Mouse (Mus musculus) intestine, embryonic 14.5 days (tissue): Measurements from ENCODE around the gene Polm. TPM values are rescaled to one million over a fixed set of nuclear protein-coding genes. Genes with fewer than 3 reads are reported as not detected.

Experiments
- ATAC-seq: fragments of 200-750 bp; cut with Nextera tagmentation; replicated peaks from 2 replicates; pipeline ENCODE4 v1.8.0; 2017; ENCODE audit warnings: low read depth, moderate number of reproducible peaks, moderate TSS enrichment, moderate library complexity; ENCODE audit not compliant: low FRiP score, low TSS enrichment
- DNase-seq: peaks from one replicate; pipeline ENCODE4 v3.0.0-alpha.2; 2018; ENCODE audit warnings: low spot score
- H3K27ac ChIP-seq: fragments of 300-500 bp; sonication (generic); 2 replicates; pipeline ENCODE4 v1.5.1; 2014; ENCODE audit warnings: low read depth, mild to moderate bottlenecking, control low read depth
- H3K27me3 ChIP-seq: fragments of 300-500 bp; sonication (generic); replicated peaks from 2 replicates; pipeline ENCODE4 v1.6.1; 2014; ENCODE audit warnings: low read length, control low read depth; ENCODE audit not compliant: control insufficient read depth, insufficient read depth
- H3K36me3 ChIP-seq: fragments of 300-500 bp; sonication (generic); 2 replicates; pipeline ENCODE4 v1.6.1; 2014; ENCODE audit warnings: low read length, control low read depth; ENCODE audit not compliant: control insufficient read depth, insufficient read depth
- H3K4me1 ChIP-seq: fragments of 300-500 bp; sonication (generic); replicated peaks from 2 replicates; pipeline ENCODE4 v1.6.1; 2014; ENCODE audit warnings: low read length, control low read depth, mixed read lengths; ENCODE audit not compliant: control insufficient read depth, insufficient read depth
- H3K4me2 ChIP-seq: fragments of 300-500 bp; sonication (generic); 2 replicates; pipeline ENCODE4 v1.6.1; 2014; ENCODE audit warnings: low read length
- H3K4me3 ChIP-seq: fragments of 300-500 bp; sonication (generic); 2 replicates; pipeline ENCODE4 v1.5.1; 2014; ENCODE audit warnings: low read depth, low read length, control low read depth, mixed read lengths
- H3K9ac ChIP-seq: fragments of 300-500 bp; sonication (generic); 2 replicates; pipeline ENCODE4 v1.6.1; 2014; ENCODE audit warnings: mild to moderate bottlenecking, low read length
- H3K9me3 ChIP-seq: fragments of 300-500 bp; sonication (generic); 2 replicates; pipeline ENCODE4 v1.6.1; 2016; ENCODE audit warnings: low read length, control low read depth; ENCODE audit not compliant: control insufficient read depth
- WGBS: fragments of 180-500 bp; shearing (Covaris S2); extraction: QIAGEN DNeasy Blood & Tissue Kit; methylation state at CpG from one replicate; pipeline ENCODE4 v1.1.7; 2014; 5-methylcytosine and 5-hydroxymethylcytosine counted together
- polyA plus RNA-seq: library from polyadenylated mRNA; unstranded; fragments of >200 nt; fragmentation: Nextera tagmentation; extraction: Ambion mirVana; gene quantifications from 2 replicates; pipeline ENCODE4 v1.2.1, GENCODE M21; 2014

Gene Polm
- 10.2 and 10.8 TPM in 2 replicates for polyA plus RNA-seq

DNA sequence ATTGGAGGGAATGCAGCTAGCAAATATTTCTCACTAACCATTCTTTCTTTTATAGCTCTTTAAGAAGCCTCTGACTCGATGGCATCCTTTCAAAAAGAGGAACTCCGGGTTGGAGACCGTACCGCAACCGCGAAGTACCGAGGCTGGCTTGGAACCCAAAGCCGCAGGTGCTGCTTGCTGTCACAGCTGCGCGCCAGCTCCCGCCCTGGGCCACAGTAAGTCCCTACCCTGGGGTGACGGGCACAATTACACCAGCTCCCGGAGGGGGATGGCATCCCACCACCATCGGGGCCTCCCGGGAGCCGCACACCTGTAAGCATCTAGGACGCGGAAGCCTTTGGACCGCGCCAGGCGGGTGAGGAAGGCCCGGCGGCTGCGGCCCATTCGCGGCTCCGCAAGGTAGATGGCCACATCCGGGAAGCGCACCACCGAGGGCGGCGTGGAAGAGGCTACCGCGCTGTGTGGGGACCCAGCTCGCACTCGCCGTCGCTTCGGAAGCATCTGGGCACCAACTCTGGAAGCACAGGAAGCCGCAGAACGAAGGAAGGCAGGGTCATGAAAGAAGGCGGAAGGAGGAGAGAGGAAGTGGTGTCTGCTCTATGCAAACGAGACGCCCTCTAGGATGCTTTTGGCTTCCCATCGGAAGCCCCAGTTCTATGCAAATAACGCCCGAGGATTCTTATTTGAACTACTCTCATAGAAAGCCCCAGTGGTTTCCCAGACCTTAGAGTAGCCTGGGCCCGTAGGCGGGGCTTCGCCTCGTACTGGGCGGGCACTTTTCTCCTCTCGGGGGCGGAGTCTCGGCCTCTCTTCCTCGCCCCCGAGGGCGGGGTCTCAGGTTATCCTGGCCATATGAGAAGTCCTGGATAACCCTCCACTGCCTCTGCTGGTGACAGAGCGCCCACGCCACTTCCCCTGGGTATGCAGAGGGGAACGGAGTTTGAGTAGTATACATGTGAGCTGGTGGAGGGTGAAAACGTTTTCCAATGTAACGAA is at the start of gene Polm:
Polm (minus strand) TSS at position 766 of the 996 bp plus-strand sequence.
- no peaks in the 10 kb centered on the region for H3K27me3 ChIP-seq
- H3K9me3 ChIP-seq: no peaks in the 10 kb centered on the region
- ATAC-seq (peak; percentile 94), DNase-seq (peak; percentile 96)
- H3K4me3 ChIP-seq: peak within 1 kb of the TSS; percentile 73
- peak within 1 kb of the TSS; percentile 74 for H3K27ac ChIP-seq
- H3K9ac ChIP-seq: peak within 1 kb of the TSS; percentile 76
- peak within 1 kb of the TSS; percentile 76 for H3K4me2 ChIP-seq
- no peaks in the 10 kb centered on the region for H3K4me1 ChIP-seq
- WGBS: under 1% methylated on average over 63 of the region's 63 CpGs
- peaks cover 19% of the 10 kb centered on the region for H3K36me3 ChIP-seq

DNA sequence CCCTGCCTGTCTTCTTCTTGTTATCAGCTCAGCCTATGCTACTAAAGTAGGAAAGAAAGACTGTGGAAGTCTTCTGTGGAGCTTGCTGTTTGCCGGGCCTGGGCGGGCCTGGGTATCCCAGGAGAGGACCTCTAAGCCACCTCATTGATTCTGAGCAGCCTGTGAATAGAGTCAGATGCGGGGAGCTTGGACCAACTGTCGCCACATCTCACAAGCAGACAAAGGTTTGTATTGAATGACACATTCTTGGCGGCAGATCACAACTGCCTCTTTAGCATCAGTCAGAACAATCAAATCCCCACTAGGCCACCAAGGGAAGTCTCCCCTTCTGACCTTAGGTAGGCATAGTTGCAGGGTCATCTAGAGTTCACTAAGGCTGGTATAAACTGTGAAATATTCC is 49.4 kb upstream of the Polm start:
- Histone ChIP-seq H3K4me3 (no peak overlapping the region), H3K4me2 (no peak overlapping the region), H3K4me1 (peaks cover 23% of the 10 kb centered on the region), H3K27ac (no peak overlapping the region), H3K9ac (no peak overlapping the region), H3K36me3 (no peaks in the 10 kb centered on the region), H3K9me3 (no peaks in the 10 kb centered on the region), H3K27me3 (no peaks in the 10 kb centered on the region)
- DNase-seq (no peak), ATAC-seq (no peak)
- 49% methylated on average over 5 of the region's 5 CpGs for WGBS

DNA sequence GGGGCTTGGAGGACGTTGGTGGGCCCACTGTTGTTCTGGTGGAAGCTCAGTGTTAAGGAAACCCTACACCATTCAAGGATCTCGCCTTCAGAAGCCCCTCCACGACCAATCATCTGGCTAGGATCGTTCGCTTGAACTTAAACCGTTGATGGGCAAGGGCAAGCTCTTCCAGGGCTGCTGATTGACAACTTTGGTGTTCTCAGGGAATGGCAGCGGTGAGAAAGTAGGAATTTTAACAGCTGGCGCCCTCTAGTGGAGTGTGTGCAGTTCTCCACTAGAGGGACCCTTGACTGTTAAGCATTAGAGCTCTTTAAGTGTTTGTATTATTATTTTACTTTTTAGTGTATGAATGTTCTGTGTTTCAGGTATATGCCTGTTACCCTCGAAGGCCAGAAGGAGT is 48.4 kb upstream of the Polm start:
- DNase-seq (peak; percentile 73), ATAC-seq (no peak)
- H3K9ac ChIP-seq: no peak overlapping the region
- H3K9me3 ChIP-seq: no peaks in the 10 kb centered on the region
- H3K27ac ChIP-seq: no peak overlapping the region
- H3K4me1 ChIP-seq: peaks cover 15% of the 10 kb centered on the region; the same call in 1 of the 2 replicates
- 21% methylated on average over 9 of the region's 9 CpGs for WGBS
- H3K36me3 ChIP-seq: no peaks in the 10 kb centered on the region
- no peak overlapping the region for H3K4me2 ChIP-seq
- no peak overlapping the region for H3K4me3 ChIP-seq
- H3K27me3 ChIP-seq: no peaks in the 10 kb centered on the region

DNA sequence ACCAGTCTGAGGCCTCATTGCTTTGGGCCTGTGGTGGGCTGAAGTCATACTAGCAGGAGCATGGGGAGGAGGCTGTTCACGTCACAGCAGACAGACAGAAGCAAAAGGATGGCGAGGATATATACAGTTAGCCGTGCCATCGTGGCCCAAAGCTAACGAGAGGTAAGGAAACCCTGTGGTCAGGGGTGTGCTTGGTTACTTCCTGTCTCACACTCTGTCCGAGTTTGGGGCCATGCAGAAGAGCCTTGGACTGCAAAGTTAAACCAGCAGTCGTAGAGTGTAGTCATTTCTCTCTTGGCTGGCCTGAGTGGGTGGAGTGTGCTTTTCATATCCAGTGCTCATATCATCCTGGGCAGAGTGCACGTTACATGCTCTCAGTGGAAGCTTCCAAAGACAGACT is 44.7 kb upstream of the Polm start:
- ATAC-seq: no peak
- 64% methylated on average over 8 of the region's 8 CpGs for WGBS
- H3K4me3 ChIP-seq: no peak overlapping the region
- H3K27me3 ChIP-seq: no peaks in the 10 kb centered on the region
- H3K27ac ChIP-seq: no peak overlapping the region
- H3K4me1 ChIP-seq: peaks cover 4% of the 10 kb centered on the region; the same call in 1 of the 2 replicates
- H3K4me2 ChIP-seq: no peak overlapping the region
- H3K36me3 ChIP-seq: no peaks in the 10 kb centered on the region
- no peak for DNase-seq
- H3K9me3 ChIP-seq: no peaks in the 10 kb centered on the region
- H3K9ac ChIP-seq: no peak overlapping the region

DNA sequence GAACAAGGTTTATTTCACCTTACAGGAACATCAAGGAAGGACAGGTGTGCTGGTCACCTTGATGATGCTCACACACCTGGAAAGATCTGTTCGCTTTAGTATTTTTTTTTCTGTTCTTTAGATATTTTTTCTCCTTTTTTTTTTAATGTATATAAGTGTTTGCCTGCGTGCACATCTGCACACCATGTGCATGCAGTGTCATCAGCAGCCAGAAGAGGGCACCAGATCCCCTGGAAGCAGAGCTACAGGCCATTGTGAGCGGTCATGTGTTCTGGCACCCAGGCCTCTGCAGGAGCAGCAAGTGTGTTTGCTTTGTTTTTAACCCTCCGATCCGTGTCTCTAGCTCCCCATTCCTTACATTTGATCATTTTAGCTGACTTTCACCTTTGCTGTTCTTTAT is 42.1 kb upstream of the Polm start:
- Histone ChIP-seq H3K27me3 (no peaks in the 10 kb centered on the region), H3K4me1 (peaks cover 8% of the 10 kb centered on the region; the same call in 1 of the 2 replicates), H3K4me2 (no peak overlapping the region), H3K9me3 (no peaks in the 10 kb centered on the region), H3K27ac (no peak overlapping the region), H3K36me3 (peaks cover 15% of the 10 kb centered on the region), H3K9ac (no peak overlapping the region), H3K4me3 (no peak overlapping the region)
- peak; percentile 72 for DNase-seq
- WGBS: 58% methylated on average over 5 of the region's 5 CpGs
- ATAC-seq: no peak

DNA sequence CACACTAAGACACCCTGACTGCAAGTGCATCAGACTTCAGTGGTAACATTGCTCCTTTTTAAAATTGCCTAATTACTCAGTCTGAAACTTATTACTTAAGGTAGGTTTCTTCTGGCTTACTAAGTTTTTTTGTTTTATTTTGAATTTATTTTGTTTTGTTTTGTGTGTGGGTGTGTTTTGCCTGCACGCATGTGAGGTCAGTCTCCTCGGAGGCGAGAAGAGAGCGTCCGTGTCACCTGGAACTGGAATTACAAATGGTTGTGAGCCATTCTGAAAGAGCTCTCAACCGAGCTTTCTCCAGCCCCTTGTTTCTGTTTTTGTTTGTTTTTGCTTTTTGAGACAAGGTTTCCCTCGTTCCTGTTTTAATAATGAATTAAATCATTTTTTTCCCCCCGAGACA is 40.8 kb upstream of the Polm start:
- Histone ChIP-seq H3K4me3 (peak overlapping the region; percentile 60), H3K36me3 (peaks cover 27% of the 10 kb centered on the region), H3K27ac (peak overlapping the region; percentile 75), H3K4me1 (peaks cover 8% of the 10 kb centered on the region; the same call in 1 of the 2 replicates), H3K4me2 (peak overlapping the region; percentile 81), H3K27me3 (no peaks in the 10 kb centered on the region), H3K9ac (peak overlapping the region; percentile 28), H3K9me3 (no peaks in the 10 kb centered on the region)
- DNase-seq (no peak), ATAC-seq (no peak)
- 39% methylated on average over 8 of the region's 8 CpGs for WGBS

DNA sequence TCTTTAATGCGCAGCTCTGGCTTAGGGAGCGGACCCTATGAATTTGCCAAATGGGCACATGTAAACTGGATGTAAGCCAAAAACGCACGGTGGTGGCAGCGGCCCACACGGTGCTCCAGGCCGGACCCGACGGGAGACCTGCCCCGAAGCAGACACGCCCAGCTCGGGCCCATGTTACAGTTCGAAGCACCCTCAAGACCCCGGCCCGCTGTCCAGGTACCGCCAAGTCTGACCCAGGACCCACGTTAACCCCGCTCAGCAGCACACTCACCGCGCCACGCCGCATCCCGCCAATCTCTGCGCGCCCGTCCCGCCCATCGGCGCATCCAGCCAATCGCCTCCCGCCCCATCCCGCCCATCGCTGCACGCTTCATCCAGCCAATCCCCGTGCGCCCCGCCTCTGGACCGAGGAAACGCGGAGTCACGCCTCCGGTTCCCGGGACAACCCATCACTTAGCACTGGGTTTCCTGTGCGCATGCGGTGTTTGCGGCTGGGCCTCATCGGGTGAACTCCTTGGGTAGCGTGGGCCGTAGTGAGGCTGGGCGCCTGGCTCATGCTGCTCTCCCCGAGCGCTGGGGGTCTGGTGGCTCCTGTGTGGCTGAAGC is 40.2 kb upstream of the Polm start, which contains the start of gene Pold2:
Pold2 (minus strand) TSS at position 372 of the 606 bp plus-strand sequence.
- no peaks in the 10 kb centered on the region for H3K27me3 ChIP-seq
- H3K4me2 ChIP-seq: peak within 1 kb of the TSS; percentile 81
- WGBS: under 1% methylated on average over 52 of the region's 52 CpGs
- H3K4me1 ChIP-seq: peaks cover 8% of the 10 kb centered on the region; the same call in 1 of the 2 replicates
- H3K9me3 ChIP-seq: no peaks in the 10 kb centered on the region
- ATAC-seq (peak; percentile 99), DNase-seq (peak; percentile 96)
- peak within 1 kb of the TSS; percentile 72 for H3K9ac ChIP-seq
- peaks cover 34% of the 10 kb centered on the region for H3K36me3 ChIP-seq
- peak within 1 kb of the TSS; percentile 60 for H3K4me3 ChIP-seq
- peak within 1 kb of the TSS; percentile 75 for H3K27ac ChIP-seq

DNA sequence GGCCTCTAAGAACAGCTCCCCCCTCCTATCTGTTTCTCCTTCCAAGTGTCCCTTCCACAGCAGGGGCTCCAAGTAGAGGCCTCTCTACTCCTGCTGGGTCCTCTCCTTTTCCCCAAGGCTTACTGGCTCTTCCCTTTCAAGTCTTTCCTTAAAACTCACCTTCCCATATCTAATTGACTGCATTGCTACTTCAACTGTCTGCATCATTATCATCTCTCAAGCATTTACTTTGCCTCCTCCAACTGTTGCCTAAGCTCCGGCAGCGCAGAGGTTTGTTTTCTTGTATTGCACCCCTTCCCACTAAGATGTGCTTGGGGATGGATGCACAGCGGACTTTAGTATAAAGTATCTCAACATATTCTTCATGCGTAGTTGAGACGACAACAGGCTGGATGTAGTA is 39.6 kb upstream of the Polm start:
- peak overlapping the region; percentile 72 for H3K9ac ChIP-seq
- peak overlapping the region; percentile 60 for H3K4me3 ChIP-seq
- peaks cover 8% of the 10 kb centered on the region; the same call in 1 of the 2 replicates for H3K4me1 ChIP-seq
- H3K27me3 ChIP-seq: no peaks in the 10 kb centered on the region
- peaks cover 40% of the 10 kb centered on the region for H3K36me3 ChIP-seq
- H3K4me2 ChIP-seq: peak overlapping the region; percentile 81
- DNase-seq: no peak
- no peak for ATAC-seq
- H3K27ac ChIP-seq: peak overlapping the region; percentile 75; the same call in 1 of the 2 replicates
- H3K9me3 ChIP-seq: no peaks in the 10 kb centered on the region
- 2% methylated on average over 5 of the region's 5 CpGs for WGBS
